Mouse (Mus musculus) hindbrain, embryonic 12.5 days (tissue): ENCODE data around the gene Scaper. TPM values are rescaled to one million over a fixed set of nuclear protein-coding genes. Genes with fewer than 3 reads are reported as not detected.
A peak's percentile ranks its signal among the peaks of the same experiment; 100 is the strongest.

ENCODE experiments used
- ATAC-seq: fragments of 200-750 bp; cut with Nextera tagmentation; 2 replicates; pipeline ENCODE4 v1.8.0; 2017; ENCODE audit warnings: moderate TSS enrichment; ENCODE audit not compliant: low FRiP score
- H3K27ac ChIP-seq: fragments of 300-500 bp; sonication (generic); 2 replicates; pipeline ENCODE4 v1.5.1; 2016; ENCODE audit warnings: mild to moderate bottlenecking
- H3K27me3 ChIP-seq: fragments of 300-500 bp; sonication (generic); 2 replicates; pipeline ENCODE4 v1.6.1; 2016; ENCODE audit warnings: mild to moderate bottlenecking
- H3K36me3 ChIP-seq: fragments of 300-500 bp; sonication (generic); 2 replicates; pipeline ENCODE4 v1.6.1; 2016; ENCODE audit warnings: mild to moderate bottlenecking
- H3K4me1 ChIP-seq: fragments of 300-500 bp; sonication (generic); 2 replicates; pipeline ENCODE4 v1.6.1; 2016
- H3K4me2 ChIP-seq: fragments of 300-500 bp; sonication (generic); replicated peaks from 2 replicates; pipeline ENCODE4 v1.6.1; 2016; ENCODE audit warnings: mild to moderate bottlenecking
- H3K4me3 ChIP-seq: fragments of 300-500 bp; sonication (generic); 2 replicates; pipeline ENCODE4 v1.5.1; 2016; ENCODE audit warnings: mild to moderate bottlenecking
- H3K9ac ChIP-seq: fragments of 300-500 bp; sonication (generic); 2 replicates; pipeline ENCODE4 v1.6.1; 2016; ENCODE audit warnings: mild to moderate bottlenecking, moderate library complexity
- H3K9me3 ChIP-seq: fragments of 300-500 bp; sonication (generic); replicated peaks from 2 replicates; pipeline ENCODE4 v1.6.1; 2016; ENCODE audit warnings: mild to moderate bottlenecking
- WGBS: fragments of 180-500 bp; shearing (Covaris S2); methylation state at CpG from one replicate; pipeline ENCODE4 v1.1.7; 2016; 5-methylcytosine and 5-hydroxymethylcytosine counted together
- polyA plus RNA-seq: library from polyadenylated mRNA; unstranded; fragments of >200 nt; fragmentation: Nextera tagmentation; extraction: Ambion mirVana; gene quantifications from 2 replicates; pipeline ENCODE4 v1.2.1, GENCODE M21; 2016

Scaper gene
- polyA plus RNA-seq, 1 experiment from 2014 or later = 23.8 TPM

DNA sequence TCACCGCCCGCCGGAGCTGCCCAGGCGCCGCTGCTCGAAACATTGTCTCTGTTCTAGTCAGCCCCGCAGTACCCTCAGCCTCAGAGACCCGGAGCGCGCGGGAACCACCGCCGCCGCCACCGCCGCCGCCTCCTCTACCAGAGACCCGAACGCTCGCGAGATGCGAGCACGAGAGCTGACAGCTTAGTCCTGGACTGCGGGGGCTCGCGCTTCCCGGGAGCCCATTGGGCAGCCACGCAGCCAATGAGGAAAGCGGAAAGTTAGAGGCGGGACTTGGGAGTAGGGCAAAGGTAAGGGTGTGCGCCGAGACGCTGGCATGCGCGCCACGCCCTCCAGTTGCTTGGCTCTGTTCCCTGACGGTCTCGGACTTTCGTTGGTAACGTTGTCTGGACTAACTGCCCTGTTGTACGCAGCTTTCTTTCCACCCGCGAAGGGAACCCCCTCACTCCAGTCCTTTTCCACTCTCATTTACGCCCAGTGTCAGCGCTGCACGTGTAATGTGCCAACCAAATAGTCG lies 425.8 kb downstream of the Scaper start, which contains the start of gene Etfa:
Gene Etfa (minus strand): TSS at position 217 of the 517 bp plus-strand sequence.
- peak within 1 kb of the TSS; percentile 85 for H3K4me3 ChIP-seq
- H3K27me3 ChIP-seq = peaks cover 23% of the 10 kb centered on the region
- H3K27ac ChIP-seq = peak within 1 kb of the TSS; percentile 84
- H3K9me3 ChIP-seq = no peaks in the 10 kb centered on the region
- no peaks in the 10 kb centered on the region for H3K36me3 ChIP-seq
- peak within 1 kb of the TSS; percentile 89 for H3K9ac ChIP-seq
- ATAC-seq = peak; percentile 98
- peak within 1 kb of the TSS; percentile 72 for H3K4me2 ChIP-seq
- 0 out of 2 replicates have a peak, but pooled peaks cover 4% of the 10 kb centered on the region for H3K4me1 ChIP-seq
- WGBS = 1% methylated on average over 46 of the region's 47 CpGs

GRCm38 (mm10) chr9:55511521-55511993 lies 426.4 kb downstream of the Scaper start:
- Histone ChIP-seq H3K36me3 (no peaks in the 10 kb centered on the region), H3K27me3 (peaks cover 23% of the 10 kb centered on the region), H3K27ac (peak overlapping the region; percentile 84), H3K9ac (peak overlapping the region; percentile 89), H3K4me1 (0 out of 2 replicates have a peak, but pooled peaks cover 4% of the 10 kb centered on the region), H3K4me2 (peak overlapping the region; percentile 72), H3K4me3 (peak overlapping the region; percentile 85), H3K9me3 (no peaks in the 10 kb centered on the region)
- WGBS = under 1% methylated on average over 32 of the region's 32 CpGs
- peak; percentile 83 for ATAC-seq

DNA sequence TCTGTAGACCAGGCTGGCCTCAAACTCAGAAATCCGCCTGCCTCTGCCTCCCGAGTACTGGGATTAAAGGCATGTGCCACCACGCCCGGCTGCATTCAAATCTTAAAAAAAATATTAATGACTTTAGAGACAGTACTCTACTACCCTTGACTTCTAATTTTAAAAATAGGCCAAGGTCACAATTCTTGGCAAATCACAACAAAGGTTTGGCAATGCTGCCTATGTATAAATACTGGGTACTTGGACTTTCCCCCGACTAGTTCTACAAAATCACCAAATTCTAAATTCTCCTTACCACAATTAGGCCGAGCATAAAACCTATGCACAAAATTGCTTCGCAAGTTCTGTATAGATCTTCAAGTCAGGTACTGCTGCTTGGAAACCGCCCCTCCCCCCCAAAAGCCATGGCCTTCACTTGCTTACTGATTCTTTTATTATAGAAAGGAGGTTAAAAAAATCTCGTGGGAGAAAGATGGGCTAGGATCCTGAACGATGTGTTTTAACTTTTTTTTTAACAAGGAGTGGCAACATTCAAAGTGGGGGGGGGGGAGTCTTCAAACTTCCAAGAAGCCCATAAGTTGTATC lies 427.2 kb downstream of the Scaper start:
- Histone ChIP-seq H3K36me3 (no peaks in the 10 kb centered on the region), H3K9ac (no peak overlapping the region), H3K27ac (no peak overlapping the region), H3K9me3 (no peaks in the 10 kb centered on the region), H3K4me1 (0 out of 2 replicates have a peak, but pooled peaks cover 4% of the 10 kb centered on the region), H3K4me3 (peak overlapping the region; percentile 85; the same call in 1 of the 2 replicates), H3K4me2 (peak overlapping the region; percentile 72), H3K27me3 (peaks cover 23% of the 10 kb centered on the region)
- ATAC-seq = no peak
- WGBS = 81% methylated on average over 10 of the region's 10 CpGs

DNA sequence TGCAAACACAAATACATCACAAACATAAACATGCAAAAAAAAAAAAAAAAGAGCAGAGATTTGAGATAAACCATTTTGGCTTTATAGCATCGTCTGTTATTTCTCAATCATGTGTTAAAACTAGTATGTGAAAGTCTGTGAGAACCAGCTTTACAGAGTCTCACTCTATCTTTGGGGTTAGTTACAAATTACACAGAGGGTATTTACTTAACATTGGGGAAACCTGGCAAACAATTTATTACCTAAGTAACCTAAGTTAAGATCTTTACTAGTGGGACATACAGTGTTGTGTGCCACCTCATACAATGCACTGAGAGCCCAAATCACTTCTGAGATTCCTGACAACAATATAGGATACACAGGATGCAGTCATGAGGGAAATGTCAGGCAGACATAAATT lies 428.2 kb downstream of the Scaper start:
- Histone ChIP-seq H3K36me3 (no peaks in the 10 kb centered on the region), H3K27ac (no peak overlapping the region), H3K4me3 (no peak overlapping the region), H3K9ac (no peak overlapping the region), H3K4me2 (no peak overlapping the region), H3K9me3 (no peaks in the 10 kb centered on the region), H3K27me3 (peaks cover 20% of the 10 kb centered on the region), H3K4me1 (0 out of 2 replicates have a peak, but pooled peaks cover 4% of the 10 kb centered on the region)
- ATAC-seq = no peak
- 90% methylated on average over 1 of the region's 1 CpGs for WGBS

DNA sequence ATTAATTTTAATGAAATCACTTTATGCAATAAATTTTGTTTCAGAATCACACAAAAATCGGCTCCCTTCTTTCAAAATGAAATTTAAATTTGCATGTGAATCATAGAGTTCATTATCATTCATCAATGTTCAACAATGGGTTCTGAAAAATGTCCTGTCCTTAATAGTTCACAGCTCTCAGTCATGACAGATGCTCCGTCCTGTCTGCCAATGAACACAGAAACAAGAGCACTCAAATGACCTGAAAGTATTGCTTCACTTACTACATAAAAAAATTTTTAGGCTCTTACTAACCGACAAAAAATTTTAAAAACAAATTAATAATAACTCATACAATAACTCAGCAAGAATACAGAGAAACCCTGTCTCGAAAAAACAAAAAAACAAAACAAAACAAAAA lies 429.2 kb downstream of the Scaper start:
- Histone ChIP-seq H3K36me3 (no peaks in the 10 kb centered on the region), H3K27ac (no peak overlapping the region), H3K9ac (no peak overlapping the region), H3K4me3 (no peak overlapping the region), H3K4me1 (0 out of 2 replicates have a peak, but pooled peaks cover 4% of the 10 kb centered on the region), H3K4me2 (no peak overlapping the region), H3K27me3 (peaks cover 11% of the 10 kb centered on the region), H3K9me3 (no peaks in the 10 kb centered on the region)
- no peak for ATAC-seq
- 63% methylated on average over 4 of the region's 4 CpGs for WGBS

DNA sequence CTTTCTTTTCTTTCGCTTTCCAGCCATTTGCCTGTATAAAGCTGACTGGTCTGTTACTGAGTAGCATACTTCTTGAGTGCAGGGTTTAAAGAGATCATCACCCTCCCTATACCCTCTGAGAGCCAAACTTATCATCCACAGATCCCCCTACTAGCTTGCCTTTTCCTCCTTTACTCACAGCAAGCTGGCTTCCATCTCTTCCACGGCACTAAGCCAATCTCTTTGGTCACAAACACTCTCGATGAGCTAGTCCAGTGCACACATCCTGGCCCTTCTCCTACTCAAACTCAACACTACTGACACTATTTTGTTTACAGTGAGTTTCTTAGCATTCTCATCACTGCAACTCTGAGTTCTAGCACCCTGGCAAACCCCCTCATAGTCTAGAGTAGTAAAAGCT lies 430.0 kb downstream of the Scaper start:
- Histone ChIP-seq H3K4me2 (no peak overlapping the region), H3K4me1 (0 out of 2 replicates have a peak, but pooled peaks cover 4% of the 10 kb centered on the region), H3K4me3 (no peak overlapping the region), H3K36me3 (no peaks in the 10 kb centered on the region), H3K27me3 (peaks cover 3% of the 10 kb centered on the region), H3K27ac (no peak overlapping the region), H3K9me3 (no peaks in the 10 kb centered on the region), H3K9ac (no peak overlapping the region)
- ATAC-seq = no peak
- WGBS = 89% methylated on average over 3 of the region's 3 CpGs

Other genes starting within 250 kb of the Scaper start
- not detected in 2 replicates for gene 4930563M21Rik, start 72.4 kb upstream of the Scaper start, polyA plus RNA-seq
- 345 and 362 TPM in 2 replicates for gene Rcn2, start 103.7 kb upstream of the Scaper start, polyA plus RNA-seq
- 0.57 and 0.88 TPM in 2 replicates for gene Pstpip1, start 151.8 kb upstream of the Scaper start, polyA plus RNA-seq
- 495 and 515 TPM in 2 replicates for gene Tspan3, start 227.4 kb upstream of the Scaper start, polyA plus RNA-seq